Mouse (Mus musculus) left cerebral cortex, postnatal 10 days (tissue): ENCODE measurements around the gene Fbxl20. TPM values are rescaled to one million over a fixed set of nuclear protein-coding genes. Genes with fewer than 3 reads are reported as not detected.
A peak's percentile ranks its signal among the peaks of the same experiment; 100 is the strongest.

Experiments
- DNase-seq, 2 experiments: peaks; one replicate each; pipeline ENCODE4 v3.0.0; 2021 to 2022; ENCODE audit warnings: low spot score in 2 of 2, mixed read lengths in 1 of 2; ENCODE audit errors: extremely low spot score in 1 of 2
- intact Hi-C: fragments of 180-260 bp; cut with DNase I; formaldehyde crosslinking; loops from one replicate; pipeline ENCODE4 v1.15.1; 2025
- total RNA-seq, 2 experiments: library from RNA; stranded (reverse); gene quantifications; 2 replicates each; pipeline ENCODE4 v1.2.3; 2021

Fbxl20 gene
- total RNA-seq, 2 experiments from 2014 or later = 29.7 to 34.5 TPM

DNA sequence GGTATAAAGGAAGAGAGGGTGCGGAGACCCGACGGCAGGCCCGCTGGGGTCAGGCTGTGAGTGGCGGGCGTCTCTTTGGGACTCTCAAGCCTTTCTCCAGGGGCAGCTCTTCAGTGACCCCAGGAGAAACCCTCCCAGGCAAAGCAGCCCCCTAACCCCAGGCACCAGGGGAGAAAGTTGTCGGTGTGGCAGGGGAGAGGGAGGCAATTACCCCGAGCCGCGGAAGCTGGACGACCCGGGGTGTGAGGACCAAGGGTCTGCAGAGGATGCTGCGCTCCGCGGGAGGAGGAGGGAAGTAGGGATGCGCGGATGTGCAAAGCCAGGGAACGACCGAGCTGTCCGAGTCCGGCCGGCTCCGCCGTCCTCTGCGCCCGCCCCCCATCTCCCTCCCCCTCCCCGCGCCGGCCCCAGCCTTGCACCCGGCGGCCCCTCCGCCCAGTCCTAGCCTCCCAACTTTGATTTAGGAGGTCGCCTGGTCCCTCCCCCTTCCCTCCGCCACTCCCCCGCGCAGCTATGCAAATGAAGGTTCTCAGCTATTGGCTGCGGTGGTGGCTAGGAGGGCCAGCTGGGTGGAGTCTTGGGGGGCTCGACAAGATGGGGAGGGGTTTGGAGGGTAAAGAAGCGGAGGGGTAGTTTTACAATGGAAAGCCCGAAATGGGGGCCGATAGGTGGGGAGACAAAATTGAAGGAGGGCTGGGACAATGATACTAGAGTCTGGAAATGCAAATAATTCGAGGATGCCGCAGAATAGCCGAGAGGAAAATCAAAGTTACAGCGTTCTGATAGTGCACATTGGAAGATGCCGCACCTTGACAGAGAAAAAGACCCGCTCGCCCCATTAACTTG lies 97.0 kb downstream of the Fbxl20 start, which contains the start of gene Stac2:
Stac2 (minus strand) TSS at position 474 of the 846 bp plus-strand sequence.
- intact Hi-C loops = no loop called here
- peak; percentile 49 to 82 for DNase-seq

DNA sequence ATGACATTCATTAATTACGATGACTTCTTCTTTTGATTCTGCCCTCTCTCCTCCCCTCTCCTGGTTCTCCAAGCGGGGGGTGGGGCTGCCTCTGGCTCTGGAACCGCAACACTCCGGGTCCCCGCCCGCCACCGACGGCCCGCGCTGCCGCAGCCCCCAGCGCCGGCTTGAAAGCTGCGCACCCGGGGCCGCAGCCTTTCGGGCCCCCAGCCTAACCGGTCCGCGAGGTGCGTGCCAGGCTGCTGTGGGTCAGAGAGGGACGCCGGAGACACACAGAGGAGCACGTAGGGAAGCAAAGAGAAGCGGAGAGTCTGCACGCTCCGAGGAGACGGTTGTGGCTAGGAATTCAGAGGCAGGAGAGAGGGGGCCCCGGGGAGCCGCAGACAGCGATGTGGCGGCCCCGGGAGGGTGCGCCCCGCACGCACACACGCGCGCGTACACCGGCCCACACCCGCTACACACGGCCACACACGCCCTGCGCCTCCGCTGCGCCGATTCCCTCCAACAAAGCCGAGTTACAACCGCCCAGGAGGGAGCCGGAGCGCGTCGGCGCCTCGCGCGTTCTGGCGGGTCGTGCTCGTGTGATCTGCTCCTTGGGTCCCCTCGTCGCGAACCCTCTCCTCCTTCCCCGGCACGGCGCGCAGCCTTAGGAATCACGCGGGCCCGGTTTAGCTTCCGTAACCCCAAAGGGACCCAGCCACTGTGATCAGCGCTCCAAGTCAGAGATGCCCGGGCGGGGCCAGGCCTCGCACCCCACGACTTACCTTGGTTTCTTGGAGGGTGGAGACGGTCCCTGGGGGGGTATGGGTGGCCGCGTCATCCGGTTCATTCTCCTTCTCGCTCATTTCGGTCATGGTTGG lies 97.8 kb downstream of the Fbxl20 start:
- intact Hi-C loops = no loop called here
- no peak for DNase-seq

DNA sequence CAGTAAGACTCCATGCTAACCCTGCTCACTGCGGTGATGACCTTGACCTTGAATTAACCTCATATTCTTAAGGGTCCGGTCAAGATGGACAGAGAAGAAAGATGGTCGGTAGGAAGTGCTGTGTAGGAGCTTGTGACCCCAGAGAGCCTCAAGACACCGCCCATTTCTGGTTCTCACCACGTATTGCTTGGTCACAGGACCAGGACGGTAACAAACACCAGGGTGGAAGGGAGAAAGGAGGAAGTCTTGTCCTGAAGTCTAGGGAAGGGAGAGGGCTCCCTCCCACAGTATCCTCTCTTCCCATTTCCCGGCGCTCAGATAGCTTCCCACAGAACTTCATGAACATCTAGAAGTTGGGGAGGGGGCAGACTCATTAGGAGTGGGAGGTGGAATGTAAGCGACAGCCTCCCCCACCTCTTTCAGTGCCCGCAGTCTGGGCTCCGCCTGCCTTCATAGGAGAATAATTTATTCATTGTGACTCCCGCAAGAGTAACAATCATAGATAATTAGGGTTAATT lies 98.5 kb downstream of the Fbxl20 start:
- intact Hi-C loops = no loop called here
- DNase-seq = no peak

DNA sequence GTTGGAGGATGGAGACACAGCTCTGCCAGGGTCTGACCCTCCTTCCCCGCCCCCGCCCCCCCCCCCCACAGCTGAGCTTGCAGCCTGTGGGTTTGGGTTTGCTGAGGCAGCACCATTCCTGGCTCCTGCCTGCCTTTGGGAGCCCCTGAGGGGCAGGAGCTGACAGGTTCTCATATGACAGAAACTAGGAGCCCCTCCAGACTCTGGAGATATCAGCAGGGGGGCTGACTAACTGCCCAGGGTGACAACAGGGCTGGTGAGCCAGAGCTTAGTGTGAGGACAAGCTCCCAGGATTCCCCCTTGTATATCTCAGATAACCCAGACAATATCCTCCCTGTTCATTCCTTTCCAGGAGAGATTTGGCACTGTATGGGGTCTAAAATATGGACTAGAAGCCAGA lies 99.3 kb downstream of the Fbxl20 start:
- intact Hi-C loops = no loop called here

DNA sequence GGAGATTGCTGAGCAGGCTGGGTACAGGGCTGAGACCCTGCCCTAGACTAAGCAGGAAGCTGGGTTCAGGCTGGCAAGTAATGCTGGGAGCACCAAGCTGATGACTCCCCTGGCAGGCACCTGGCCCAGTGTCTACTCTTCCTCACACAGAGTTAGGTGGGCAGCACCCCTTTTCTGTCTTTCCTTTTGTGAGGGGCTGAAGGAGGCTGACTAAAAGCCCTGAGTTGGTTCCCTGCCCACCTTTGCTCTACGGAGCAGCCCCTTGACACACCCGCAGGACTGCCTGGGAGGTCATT lies 99.7 kb downstream of the Fbxl20 start:
- intact Hi-C loops = no loop called here
- no peak for DNase-seq

More for the DNA sequence above, 99.3 kb downstream of the Fbxl20 start:
- DNase-seq = no peak

DNA sequence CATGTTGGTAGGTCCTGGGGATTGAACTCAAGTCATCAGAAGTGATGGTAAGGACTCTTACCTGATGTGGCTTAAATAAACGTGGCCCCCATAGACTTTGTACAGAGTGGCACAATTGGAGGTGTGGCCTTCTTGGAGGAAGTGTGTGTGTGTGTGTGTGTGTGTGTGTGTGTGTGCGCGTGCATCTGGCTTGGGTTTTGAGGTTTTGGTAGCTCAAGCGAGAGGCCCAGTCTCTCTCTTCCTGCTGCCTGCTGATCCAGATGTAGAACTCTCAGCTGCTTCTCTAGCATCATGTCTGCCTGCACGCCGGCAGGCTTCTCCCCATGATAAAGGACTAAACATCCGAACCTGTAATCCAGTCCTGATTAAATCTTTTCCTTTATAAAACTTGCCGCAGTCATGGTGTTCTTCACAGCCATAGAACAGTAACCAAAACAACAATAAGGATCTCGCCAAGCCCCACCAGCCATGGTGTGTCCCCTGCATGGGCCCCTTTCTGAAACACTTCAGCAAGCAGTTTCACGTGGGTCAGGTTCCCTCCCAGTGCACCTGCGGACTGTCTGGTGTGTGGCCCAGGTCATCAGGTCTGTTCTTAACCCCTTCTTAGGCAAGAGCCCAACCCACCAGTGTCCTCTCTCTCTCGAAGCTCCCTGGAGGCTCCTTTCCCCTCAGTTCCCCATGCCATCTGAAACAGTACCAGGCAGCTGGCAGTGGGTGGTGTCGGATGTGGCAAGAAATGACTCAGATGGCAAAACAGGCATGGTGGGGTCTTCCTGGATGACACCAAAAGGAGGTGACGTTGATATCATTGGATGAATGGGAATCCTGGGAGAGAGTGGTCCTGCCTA lies 100.3 kb downstream of the Fbxl20 start:
- intact Hi-C loops = no loop called here
- DNase-seq = no peak

DNA sequence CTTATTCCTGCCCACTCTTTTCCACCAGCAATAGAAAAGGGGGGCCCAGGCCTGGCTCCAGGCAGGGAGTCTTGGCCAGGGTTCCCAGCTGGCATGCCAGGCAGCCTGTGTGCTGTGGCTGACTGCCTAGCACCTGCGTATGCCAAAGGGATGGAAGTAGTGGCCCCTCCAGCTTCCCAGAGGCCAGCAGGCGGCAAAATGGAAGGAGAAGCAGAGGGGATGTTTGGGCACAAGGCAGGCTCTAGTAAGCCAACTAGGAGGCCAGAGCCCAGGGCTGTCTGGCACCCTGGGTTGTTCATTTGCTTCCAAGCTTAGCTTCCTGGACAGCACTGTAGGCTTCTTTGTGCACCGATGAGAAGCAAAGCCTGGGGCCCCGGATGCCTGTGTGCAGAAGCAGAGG lies 102.5 kb downstream of the Fbxl20 start:
- peak; percentile 63 to 72 for DNase-seq
- intact Hi-C loops = no loop called here

DNA sequence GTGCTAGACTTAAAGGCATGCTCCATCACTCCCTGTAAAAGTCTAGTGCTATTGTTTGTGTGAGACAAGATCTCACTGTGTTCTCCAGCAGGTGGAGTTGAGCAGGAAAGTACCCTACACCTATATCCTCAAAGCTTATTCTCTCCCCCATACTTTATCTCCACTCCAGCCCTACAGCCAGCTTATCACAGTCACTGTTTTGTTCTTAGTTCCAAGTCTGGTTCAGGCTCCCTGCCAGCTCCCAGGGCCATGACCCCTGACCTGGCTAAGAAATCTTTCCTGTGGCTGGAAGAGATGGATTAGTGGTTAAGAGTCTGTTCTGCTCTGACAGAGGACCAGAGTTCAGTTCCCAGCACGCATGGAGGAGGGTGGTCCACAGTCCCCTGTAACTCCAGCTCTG lies 103.7 kb downstream of the Fbxl20 start:
- intact Hi-C loops = no loop called here

DNA sequence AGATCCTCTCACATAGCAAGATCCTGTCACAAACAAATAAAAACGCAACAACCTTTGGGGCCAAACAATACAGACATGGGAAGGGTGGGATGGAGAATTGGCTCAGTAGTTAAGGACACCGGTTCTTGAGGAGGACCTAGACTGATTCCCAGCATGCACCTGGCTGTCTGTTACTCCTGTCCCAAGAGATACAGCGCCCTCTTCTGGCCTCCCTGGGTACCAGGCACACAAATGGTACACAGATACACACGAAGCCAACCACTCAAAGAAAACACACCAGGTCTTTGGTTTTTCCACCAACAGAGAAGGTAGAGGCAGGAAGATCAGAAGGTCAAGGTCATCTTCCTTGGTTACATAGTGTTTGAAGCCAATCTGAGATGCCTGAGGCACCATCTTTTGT lies 104.6 kb downstream of the Fbxl20 start:
- no peak for DNase-seq
- intact Hi-C loops = no loop called here

More for the DNA sequence above, 103.7 kb downstream of the Fbxl20 start:
- DNase-seq = no peak

DNA sequence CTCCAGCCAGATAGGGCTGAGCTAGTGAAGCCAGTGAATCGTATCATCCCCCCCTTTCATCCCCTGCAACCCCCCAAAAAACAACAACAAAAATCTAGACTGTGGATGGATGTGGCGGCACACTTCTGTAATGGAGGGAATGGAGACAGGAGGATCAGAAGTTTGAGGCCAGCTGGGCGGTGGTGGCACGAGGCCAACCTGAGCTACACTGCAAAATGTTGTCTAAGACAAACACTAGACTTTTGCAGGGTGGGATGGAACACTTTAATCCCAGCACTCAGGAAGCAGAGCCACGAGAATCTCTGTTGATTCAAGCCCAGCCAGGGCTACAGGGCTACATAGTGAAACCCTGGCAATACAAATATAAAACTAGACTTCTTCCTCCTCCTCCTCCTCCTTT lies 106.1 kb downstream of the Fbxl20 start:
- DNase-seq = no peak
- intact Hi-C loops = no loop called here

DNA sequence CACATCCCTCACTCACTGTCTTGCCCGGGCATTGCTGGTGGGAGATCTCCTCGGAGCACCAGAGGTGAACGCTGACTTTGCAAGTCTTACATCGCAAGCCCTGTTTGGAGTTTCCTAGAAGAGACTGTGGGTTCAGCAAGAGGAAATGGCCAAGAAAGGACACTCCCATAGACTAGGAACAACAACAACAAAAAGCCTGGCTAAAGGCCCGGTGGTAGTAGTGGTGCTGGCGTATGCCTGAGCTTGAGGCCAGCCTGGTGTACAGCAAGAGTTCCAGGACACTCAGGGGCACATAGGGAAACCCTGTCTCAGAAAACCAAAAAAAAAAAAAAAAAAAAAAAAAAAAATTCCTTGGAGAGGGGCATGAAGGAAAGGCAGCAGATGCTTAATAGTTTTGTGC lies 107.5 kb downstream of the Fbxl20 start:
- DNase-seq = no peak
- intact Hi-C loops = no loop called here

DNA sequence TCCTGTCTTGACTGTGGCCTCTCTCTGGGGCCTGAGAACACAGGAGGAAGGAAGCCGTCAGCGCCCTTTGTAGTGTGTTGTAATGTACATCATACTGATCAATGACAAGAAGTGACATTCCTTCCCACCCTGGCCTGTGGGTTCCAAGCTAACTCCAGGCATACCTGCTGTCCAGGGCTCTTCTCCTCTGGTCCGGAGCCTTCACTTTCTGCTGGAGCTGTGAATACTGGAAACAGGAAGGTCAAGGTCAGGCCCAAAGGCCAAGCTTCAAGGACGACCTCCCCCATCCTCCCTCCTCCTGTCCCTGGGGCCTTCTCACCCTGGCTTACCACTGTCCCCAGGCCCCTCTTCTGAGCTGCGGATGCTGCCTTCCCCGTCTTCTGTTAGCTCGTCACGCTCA lies 109.2 kb downstream of the Fbxl20 start:
- intact Hi-C loops = no loop called here
- no peak for DNase-seq

DNA sequence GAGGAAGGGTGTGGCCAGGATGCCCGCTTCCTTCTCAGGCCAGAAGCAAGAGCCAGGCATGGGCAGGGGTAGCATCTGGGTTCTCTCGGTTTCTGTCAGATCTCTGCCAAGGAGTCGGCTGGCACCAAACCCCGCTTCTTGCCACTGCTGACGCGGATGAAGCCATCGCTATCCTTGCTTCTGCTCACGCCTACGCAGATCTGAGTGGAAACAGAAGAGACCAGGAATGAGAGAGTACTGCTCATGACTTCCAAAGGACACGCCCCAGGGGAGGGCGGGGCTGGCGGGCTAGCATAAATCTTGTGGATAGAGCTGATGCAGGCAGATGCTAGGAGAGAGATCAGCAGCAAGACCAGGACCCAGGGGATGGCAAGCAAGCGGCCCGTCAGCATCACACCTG lies 112.3 kb downstream of the Fbxl20 start:
- intact Hi-C loops = loop anchor here (10.0 kb wide), 1 partner anchor 167 kb away; the partner anchor contains the start of gene Cdk12
- peak in 1 of 2 experiments; percentile 64 for DNase-seq

DNA sequence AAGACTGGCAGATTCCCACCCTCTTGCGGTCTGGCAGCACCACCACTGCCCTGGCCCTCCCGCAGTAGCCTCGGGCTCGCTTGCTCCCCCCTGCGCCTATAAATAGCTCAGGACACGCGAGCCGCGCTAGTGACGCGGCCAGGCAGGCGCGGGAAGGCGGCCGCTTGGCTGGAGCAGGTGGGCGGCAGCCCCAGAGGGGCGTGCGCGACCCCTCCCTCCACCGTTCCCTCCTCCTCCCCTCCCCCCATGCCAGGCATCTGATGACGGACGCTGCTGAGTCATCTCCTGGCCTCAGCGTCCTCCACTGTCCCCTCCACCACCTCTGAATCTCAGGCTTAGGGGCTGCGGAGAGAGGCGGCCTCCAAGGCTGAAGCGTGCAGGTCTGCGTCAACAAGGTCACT lies 114.2 kb downstream of the Fbxl20 start:
- intact Hi-C loops = loop anchor here (10.0 kb wide), 1 partner anchor 169 kb away; the partner anchor contains the start of gene Cdk12
- DNase-seq = peak in 1 of 2 experiments; percentile 80

DNA sequence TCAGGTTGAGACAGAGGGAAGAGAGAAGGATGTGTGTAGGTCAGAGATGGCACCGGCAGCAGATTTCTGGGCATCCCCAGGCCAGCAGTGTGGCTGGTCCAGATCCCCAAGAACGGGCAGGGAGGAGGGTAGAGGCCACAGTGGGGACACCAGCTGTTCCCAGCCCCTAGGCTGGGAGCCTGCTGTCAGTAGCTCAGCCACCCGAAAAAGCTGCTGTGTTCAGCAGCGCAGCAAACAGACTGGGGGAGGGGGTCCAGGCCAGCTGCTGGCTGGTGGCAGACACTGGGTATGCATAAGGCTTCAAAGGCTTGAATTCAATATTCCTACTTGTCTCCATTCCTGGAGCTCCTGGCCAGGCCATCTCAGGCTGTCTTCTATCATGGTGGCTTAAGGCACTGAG lies 115.4 kb downstream of the Fbxl20 start:
- DNase-seq = peak in 1 of 2 experiments; percentile 62

DNA sequence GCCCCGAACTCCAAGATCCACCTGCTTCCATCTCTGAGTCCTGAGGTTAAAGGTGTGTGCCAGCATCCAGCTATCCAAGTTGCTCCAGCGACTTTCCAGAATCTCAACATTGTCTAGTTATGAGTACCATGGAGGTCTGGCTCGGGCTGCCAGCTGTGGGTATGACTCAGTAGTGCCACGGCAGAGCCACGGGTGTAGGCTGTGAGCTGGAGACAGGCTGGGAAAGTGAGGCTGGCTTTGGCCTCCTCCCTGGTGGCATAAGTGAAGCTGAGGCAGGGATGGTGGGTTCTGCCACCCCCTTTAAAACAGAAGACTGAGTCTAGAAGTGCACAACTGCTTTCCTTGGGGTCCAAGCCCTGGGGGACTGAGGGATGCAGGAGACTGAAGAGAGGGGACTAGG lies 116.1 kb downstream of the Fbxl20 start:
- no peak for DNase-seq
- intact Hi-C loops = loop anchor here (10.0 kb wide), 1 partner anchor 171 kb away; the partner anchor contains the start of gene Cdk12

More for the DNA sequence above, 115.4 kb downstream of the Fbxl20 start:
- intact Hi-C loops = loop anchor here (10.0 kb wide), 1 partner anchor 170 kb away; the partner anchor contains the start of gene Cdk12
